Mouse (Mus musculus) forebrain, postnatal 0 days (tissue): ENCODE results near the gene Pus3. TPM values are rescaled to one million over a fixed set of nuclear protein-coding genes. Genes with fewer than 3 reads are reported as not detected.

Experiments used
- ATAC-seq: fragments of 200-750 bp; cut with Nextera tagmentation; 2 replicates; pipeline ENCODE4 v1.8.0; 2017; ENCODE audit warnings: mild to moderate bottlenecking, moderate library complexity
- DNase-seq: peaks from one replicate; pipeline ENCODE4 v3.0.0-alpha.2; 2015
- H3K27ac ChIP-seq: fragments of 300-500 bp; sonication (generic); 2 replicates; pipeline ENCODE4 v1.5.1; 2014; ENCODE audit warnings: low read depth, mild to moderate bottlenecking, antibody characterized with exemption, low read length, moderate library complexity, mixed read lengths
- H3K27me3 ChIP-seq: fragments of 300-500 bp; sonication (generic); 2 replicates; pipeline ENCODE4 v1.6.1; 2014; ENCODE audit warnings: mild to moderate bottlenecking, low read length, mixed read lengths; ENCODE audit not compliant: insufficient read depth
- H3K36me3 ChIP-seq: fragments of 300-500 bp; sonication (generic); 2 replicates; pipeline ENCODE4 v1.6.1; 2014; ENCODE audit warnings: mild to moderate bottlenecking, moderate library complexity; ENCODE audit not compliant: insufficient read depth
- H3K4me1 ChIP-seq: fragments of 300-500 bp; sonication (generic); 2 replicates; pipeline ENCODE4 v1.6.1; 2014; ENCODE audit warnings: antibody characterized with exemption; ENCODE audit not compliant: insufficient read depth
- H3K4me2 ChIP-seq: fragments of 300-500 bp; sonication (generic); 2 replicates; pipeline ENCODE4 v1.6.1; 2014; ENCODE audit warnings: low read depth, mild to moderate bottlenecking, moderate library complexity
- H3K4me3 ChIP-seq: fragments of 300-500 bp; sonication (generic); 2 replicates; pipeline ENCODE4 v1.5.1; 2014; ENCODE audit warnings: low read depth, low read length, mixed read lengths
- H3K9ac ChIP-seq: fragments of 300-500 bp; sonication (generic); 2 replicates; pipeline ENCODE4 v1.6.1; 2014; ENCODE audit warnings: mild to moderate bottlenecking
- H3K9me3 ChIP-seq: fragments of 300-500 bp; sonication (generic); 2 replicates; pipeline ENCODE4 v1.6.1; 2016; ENCODE audit warnings: low read length
- CTCF ChIP-seq: sonication (generic); IDR thresholded peaks from 2 replicates; pipeline ENCODE4 v1.5.1; 2016; ENCODE audit warnings: antibody characterized with exemption, control low read depth, low read depth
- WGBS: fragments of 180-500 bp; shearing (Covaris S2); extraction: QIAGEN DNeasy Blood & Tissue Kit; methylation state at CpG from one replicate; pipeline ENCODE4 v1.1.7; 2014; 5-methylcytosine and 5-hydroxymethylcytosine counted together
- polyA plus RNA-seq: library from polyadenylated mRNA; unstranded; fragments of >200 nt; fragmentation: Nextera tagmentation; extraction: Ambion mirVana; gene quantifications from 2 replicates; pipeline ENCODE4 v1.2.1, GENCODE M21; 2015
- total RNA-seq: library from RNA; depleted of rRNA; stranded (reverse); fragments of >200 nt; gene quantifications from 2 replicates; pipeline ENCODE4 v1.2.3, GENCODE M21; 2014; rRNA removed

Pus3 gene
- total RNA-seq (18.8 and 19.2 TPM in 2 replicates), polyA plus RNA-seq (13.9 and 15.2 TPM in 2 replicates)

- H3K9me3 ChIP-seq: no peaks in the 10 kb centered on the region
- H3K9ac ChIP-seq: peak within 1 kb of the TSS; percentile 63
- DNase-seq: peak; percentile 83
- H3K36me3 ChIP-seq: peaks cover 12% of the 10 kb centered on the region; the same call in 1 of the 2 replicates
- H3K4me3 ChIP-seq: peak within 1 kb of the TSS; percentile 61
- WGBS: 2% methylated on average over 57 of the region's 59 CpGs
- peak within 1 kb of the TSS; percentile 84 for H3K27ac ChIP-seq
- peak within 1 kb of the TSS; percentile 93 for H3K4me2 ChIP-seq
- ATAC-seq: peak; percentile 71
- H3K27me3 ChIP-seq: no peaks in the 10 kb centered on the region
- H3K4me1 ChIP-seq: peaks cover 8% of the 10 kb centered on the region; the same call in 1 of the 2 replicates
- TF ChIP-seq CTCF: no peak
These were observed at the start of gene Pus3, which contains the start of gene Ddx25 for GRCm38 (mm10) chr9:35558257-35559008. Pus3 (plus strand) TSS chr9:35558595. Ddx25 (minus strand) TSS chr9:35558528.

- Histone ChIP-seq H3K9me3 (no peaks in the 10 kb centered on the region), H3K4me3 (no peak overlapping the region), H3K9ac (no peak overlapping the region), H3K4me2 (no peak overlapping the region), H3K4me1 (no peaks in the 10 kb centered on the region), H3K27me3 (no peaks in the 10 kb centered on the region), H3K27ac (no peak overlapping the region), H3K36me3 (no peaks in the 10 kb centered on the region)
- 82% methylated on average over 4 of the region's 4 CpGs for WGBS
- no peak for DNase-seq
- TF ChIP-seq CTCF: no peak
- ATAC-seq: no peak
These were observed 44.5 kb upstream of the Pus3 start for GRCm38 (mm10) chr9:35513900-35514299.

- Histone ChIP-seq H3K9ac (no peak overlapping the region), H3K36me3 (no peaks in the 10 kb centered on the region), H3K9me3 (no peaks in the 10 kb centered on the region), H3K27me3 (no peaks in the 10 kb centered on the region), H3K4me3 (no peak overlapping the region), H3K4me1 (no peaks in the 10 kb centered on the region), H3K4me2 (no peak overlapping the region), H3K27ac (no peak overlapping the region)
- WGBS: 81% methylated on average over 5 of the region's 5 CpGs
- TF ChIP-seq CTCF: no peak
- ATAC-seq (no peak), DNase-seq (no peak)
These were observed 42.2 kb upstream of the Pus3 start for GRCm38 (mm10) chr9:35516182-35516581.

GRCm38 (mm10) chr9:35516711-35517110 lies 41.7 kb upstream of the Pus3 start:
- Histone ChIP-seq H3K36me3 (no peaks in the 10 kb centered on the region), H3K4me2 (no peak overlapping the region), H3K9me3 (no peaks in the 10 kb centered on the region), H3K9ac (no peak overlapping the region), H3K4me1 (no peaks in the 10 kb centered on the region), H3K27ac (no peak overlapping the region), H3K4me3 (no peak overlapping the region), H3K27me3 (no peaks in the 10 kb centered on the region)
- ATAC-seq (no peak), DNase-seq (no peak)
- no peak for TF ChIP-seq CTCF
- 94% methylated on average over 16 of the region's 16 CpGs for WGBS

GRCm38 (mm10) chr9:35518169-35518568 lies 40.2 kb upstream of the Pus3 start, which contains the start of gene Gm1113:
Gm1113 (minus strand) TSS chr9:35518269.
- TF ChIP-seq CTCF: no peak
- no peak within 1 kb of the TSS for H3K4me3 ChIP-seq
- no peaks in the 10 kb centered on the region for H3K27me3 ChIP-seq
- H3K4me1 ChIP-seq: peaks cover under 1% of the 10 kb centered on the region; the same call in 1 of the 2 replicates
- H3K9ac ChIP-seq: no peak within 1 kb of the TSS
- H3K27ac ChIP-seq: no peak within 1 kb of the TSS
- no peak within 1 kb of the TSS for H3K4me2 ChIP-seq
- no peaks in the 10 kb centered on the region for H3K36me3 ChIP-seq
- no peak for DNase-seq
- no peaks in the 10 kb centered on the region for H3K9me3 ChIP-seq
- ATAC-seq: no peak
- WGBS: 81% methylated on average over 3 of the region's 3 CpGs

GRCm38 (mm10) chr9:35520631-35521348 lies 37.6 kb upstream of the Pus3 start:
- H3K4me3 ChIP-seq: no peak overlapping the region
- H3K9me3 ChIP-seq: no peaks in the 10 kb centered on the region
- no peaks in the 10 kb centered on the region for H3K36me3 ChIP-seq
- H3K27me3 ChIP-seq: no peaks in the 10 kb centered on the region
- no peak for TF ChIP-seq CTCF
- no peak overlapping the region for H3K9ac ChIP-seq
- H3K27ac ChIP-seq: no peak overlapping the region
- 81% methylated on average over 6 of the region's 6 CpGs for WGBS
- no peak for DNase-seq
- H3K4me1 ChIP-seq: peaks cover 14% of the 10 kb centered on the region
- ATAC-seq: no peak
- H3K4me2 ChIP-seq: no peak overlapping the region

- no peak for DNase-seq
- no peak overlapping the region for H3K4me2 ChIP-seq
- ATAC-seq: no peak
These were observed 36.2 kb upstream of the Pus3 start for GRCm38 (mm10) chr9:35522241-35522640.

More at GRCm38 (mm10) chr9:35522241-35522640, 36.2 kb upstream of the Pus3 start:
- H3K27ac ChIP-seq: no peak overlapping the region
- no peaks in the 10 kb centered on the region for H3K27me3 ChIP-seq
- H3K9me3 ChIP-seq: no peaks in the 10 kb centered on the region
- WGBS: 80% methylated on average over 2 of the region's 2 CpGs
- TF ChIP-seq CTCF: no peak
- H3K4me3 ChIP-seq: no peak overlapping the region
- H3K9ac ChIP-seq: no peak overlapping the region
- H3K36me3 ChIP-seq: no peaks in the 10 kb centered on the region
- H3K4me1 ChIP-seq: peaks cover 14% of the 10 kb centered on the region
